Mouse (Mus musculus) CH12.LX (cell line): ENCODE data around the gene Smim15. TPM values are rescaled to one million over a fixed set of nuclear protein-coding genes. Genes with fewer than 3 reads are reported as not detected.

Source experiments
- DNase-seq: peaks from one replicate; pipeline ENCODE4 v3.0.0-alpha.2; 2013; ENCODE audit errors: extremely low read depth
- H3K27ac ChIP-seq: 2 replicates; pipeline ENCODE4 v1.5.1; 2012; ENCODE audit warnings: low read depth, mild to moderate bottlenecking, control low read depth, moderate library complexity; ENCODE audit not compliant: insufficient read depth
- H3K27me3 ChIP-seq: replicated peaks from 2 replicates; pipeline ENCODE3; 2012; ENCODE audit warnings: inconsistent platforms
- H3K36me3 ChIP-seq, 2 experiments: replicated peaks in 1 of 2; 2 replicates each; pipeline versions ENCODE3 to v1.6.1; 2012; ENCODE audit warnings: inconsistent platforms in 1 of 2, low read length in 1 of 2, mild to moderate bottlenecking in 1 of 2, mixed read lengths in 1 of 2, moderate library complexity in 1 of 2; ENCODE audit not compliant: control insufficient read depth in 1 of 2, insufficient read depth in 1 of 2
- H3K4me1 ChIP-seq, 2 experiments: 2 replicates each; pipeline ENCODE4 v1.6.1; 2012; ENCODE audit warnings: inconsistent platforms in 1 of 2, moderate library complexity in 1 of 2; ENCODE audit not compliant: insufficient read depth in 2 of 2, control insufficient read depth in 1 of 2
- H3K4me2 ChIP-seq: 2 replicates; pipeline ENCODE4 v1.6.1; 2012; ENCODE audit warnings: low read depth, mild to moderate bottlenecking, control low read depth; ENCODE audit not compliant: poor library complexity, insufficient read depth, severe bottlenecking
- H3K4me3 ChIP-seq, 3 experiments: fragments of 150-350 bp in 1 of 3; sonication (generic) in 1 of 3; replicated peaks in 1 of 3; 2 replicates each; pipeline versions ENCODE3 to v1.5.1; 2011 to 2012; ENCODE audit warnings: low read depth in 2 of 3, low read length in 2 of 3, mild to moderate bottlenecking in 2 of 3, moderate library complexity in 2 of 3, control low read depth in 1 of 3, improper control_type of control experiment in 1 of 3, inconsistent platforms in 1 of 3, mixed read lengths in 1 of 3; ENCODE audit not compliant: poor library complexity in 1 of 3
- H3K79me2 ChIP-seq: replicated peaks from 2 replicates; pipeline ENCODE4 v1.6.1; 2012; ENCODE audit warnings: mild to moderate bottlenecking, moderate library complexity; ENCODE audit not compliant: control insufficient read depth, poor library complexity, insufficient read depth, severe bottlenecking; ENCODE audit errors: extremely low read depth
- H3K9ac ChIP-seq: 2 replicates; pipeline ENCODE4 v1.6.1; 2012; ENCODE audit warnings: low read depth, mild to moderate bottlenecking, control low read depth, moderate library complexity; ENCODE audit not compliant: insufficient read depth
- H3K9me3 ChIP-seq: replicated peaks from 2 replicates; pipeline ENCODE3; 2012; ENCODE audit warnings: low read length, inconsistent platforms, mixed read lengths
- CHD2 ChIP-seq: IDR thresholded peaks from 2 replicates; pipeline ENCODE4 v1.6.1; 2011; ENCODE audit warnings: low read length, improper control_type of control experiment
- ELF1 ChIP-seq: IDR thresholded peaks from 2 replicates; pipeline ENCODE4 v1.6.1; 2014; ENCODE audit warnings: low read depth, mild to moderate bottlenecking, inconsistent platforms, low read length, improper control_type of control experiment
- EP300 ChIP-seq: IDR thresholded peaks from 2 replicates; pipeline ENCODE4 v1.6.1; 2011; ENCODE audit warnings: low read length, improper control_type of control experiment
- GABPA ChIP-seq: IDR thresholded peaks from 2 replicates; pipeline ENCODE4 v1.6.1; 2012; ENCODE audit warnings: low read depth, low read length, improper control_type of control experiment, inconsistent platforms; ENCODE audit not compliant: insufficient replicate concordance
- IRF4 ChIP-seq: IDR thresholded peaks from 2 replicates; pipeline ENCODE4 v1.6.1; 2014; ENCODE audit warnings: low read depth, mild to moderate bottlenecking, inconsistent platforms, low read length, improper control_type of control experiment
- JUN ChIP-seq: IDR thresholded peaks from 2 replicates; pipeline ENCODE4 v1.6.1; 2011; ENCODE audit warnings: low read depth, mild to moderate bottlenecking, low read length, improper control_type of control experiment, moderate library complexity; ENCODE audit not compliant: insufficient read depth
- JUND ChIP-seq: conservative IDR thresholded peaks from 2 replicates; pipeline ENCODE4 v1.6.1; 2011; ENCODE audit warnings: low read depth, low read length, improper control_type of control experiment
- KAT2A ChIP-seq: IDR thresholded peaks from 2 replicates; pipeline ENCODE4 v1.6.1; 2012; ENCODE audit warnings: low read length, improper control_type of control experiment, inconsistent platforms; ENCODE audit not compliant: insufficient replicate concordance
- MAX ChIP-seq: IDR thresholded peaks from 2 replicates; pipeline ENCODE4 v1.6.1; 2011; ENCODE audit warnings: low read length, improper control_type of control experiment
- MAZ ChIP-seq: IDR thresholded peaks from 2 replicates; pipeline ENCODE4 v1.6.1; 2012; ENCODE audit warnings: low read depth, mild to moderate bottlenecking, inconsistent platforms, low read length, improper control_type of control experiment, moderate library complexity
- MXI1 ChIP-seq: IDR thresholded peaks from 2 replicates; pipeline ENCODE4 v1.6.1; 2011; ENCODE audit warnings: mild to moderate bottlenecking, low read depth, low read length, improper control_type of control experiment
- MYC ChIP-seq: IDR thresholded peaks from 2 replicates; pipeline ENCODE4 v1.6.1; 2011; ENCODE audit warnings: low read depth, mild to moderate bottlenecking, improper control_type of control experiment, low read length
- NELFE ChIP-seq: IDR thresholded peaks from 2 replicates; pipeline ENCODE4 v1.6.1; 2011; ENCODE audit warnings: low read depth, low read length, improper control_type of control experiment
- NRF1 ChIP-seq: IDR thresholded peaks from 2 replicates; pipeline ENCODE4 v1.6.1; 2014; ENCODE audit warnings: low read depth, mild to moderate bottlenecking, inconsistent platforms, low read length, improper control_type of control experiment, moderate library complexity
- POLR2AphosphoS2 ChIP-seq: IDR thresholded peaks from 2 replicates; pipeline ENCODE4 v1.6.1; 2011; ENCODE audit warnings: low read depth, low read length, improper control_type of control experiment
- RCOR1 ChIP-seq: conservative IDR thresholded peaks from 2 replicates; pipeline ENCODE4 v1.6.1; 2012; ENCODE audit warnings: low read depth, mild to moderate bottlenecking, inconsistent platforms, low read length, improper control_type of control experiment
- SIN3A ChIP-seq: IDR thresholded peaks from 2 replicates; pipeline ENCODE4 v1.6.1; 2012; ENCODE audit warnings: low read length, improper control_type of control experiment, inconsistent platforms
- SMC3 ChIP-seq: IDR thresholded peaks from 2 replicates; pipeline ENCODE4 v1.6.1; 2011; ENCODE audit warnings: low read depth, low read length, improper control_type of control experiment
- TBP ChIP-seq: conservative IDR thresholded peaks from 2 replicates; pipeline ENCODE4 v1.6.1; 2011; ENCODE audit warnings: low read depth, low read length, improper control_type of control experiment
- USF2 ChIP-seq: conservative IDR thresholded peaks from 2 replicates; pipeline ENCODE4 v1.6.1; 2011; ENCODE audit warnings: low read depth, low read length, improper control_type of control experiment
- ZC3H11A ChIP-seq: IDR thresholded peaks from 2 replicates; pipeline ENCODE4 v1.6.1; 2012; ENCODE audit warnings: low read depth, mild to moderate bottlenecking, inconsistent platforms, low read length, improper control_type of control experiment
- ZKSCAN1 ChIP-seq: IDR thresholded peaks from 2 replicates; pipeline ENCODE4 v1.6.1; 2012; ENCODE audit warnings: low read depth, inconsistent platforms, low read length, improper control_type of control experiment, borderline replicate concordance
- ZMIZ1 ChIP-seq: IDR thresholded peaks from 2 replicates; pipeline ENCODE4 v1.6.1; 2012; ENCODE audit warnings: low read depth, mild to moderate bottlenecking, inconsistent platforms, low read length, improper control_type of control experiment
- ZNF384 ChIP-seq: IDR thresholded peaks from 2 replicates; pipeline ENCODE4 v1.6.1; 2012; ENCODE audit warnings: low read depth, low read length, improper control_type of control experiment, inconsistent platforms
- dilution Hi-C: fragments of 300-500 bp; cut with MboI; formaldehyde crosslinking; loops from 2 replicates; pipeline ENCODE4 v1.14.3; 2020; ENCODE audit warnings: low sequenced_read_pairs; ENCODE audit not compliant: extremely low pct_unique_long_range_greater_than_20kb, extremely low pct_ligation_motif_present
- in situ Hi-C: fragments of 300-500 bp; cut with MboI; formaldehyde crosslinking; loops from 3 replicates; pipeline ENCODE4 v1.14.3; 2019; ENCODE audit warnings: low sequenced_read_pairs, low pct_ligation_motif_present, low pct_unique_long_range_greater_than_20kb, mixed read lengths
- polyA plus RNA-seq: library from polyadenylated mRNA; unstranded; fragments of >175 nt; gene quantifications from 2 replicates; pipeline ENCODE4 v1.2.1, GENCODE M21; 2012; ENCODE audit warnings: low read depth; ENCODE audit not compliant: insufficient read length
- total RNA-seq, 2 experiments: library from RNA; depleted of rRNA; stranded (reverse); fragments of 300-350 nt in 1 of 2; fragments of >200 nt in 1 of 2; gene quantifications; 2 replicates each; pipeline ENCODE4 v1.2.3; 2012 to 2014

Smim15 gene
- total and polyA plus RNA-seq, 3 experiments, result 32.8 to 114 (median 62.8) TPM

DNA sequence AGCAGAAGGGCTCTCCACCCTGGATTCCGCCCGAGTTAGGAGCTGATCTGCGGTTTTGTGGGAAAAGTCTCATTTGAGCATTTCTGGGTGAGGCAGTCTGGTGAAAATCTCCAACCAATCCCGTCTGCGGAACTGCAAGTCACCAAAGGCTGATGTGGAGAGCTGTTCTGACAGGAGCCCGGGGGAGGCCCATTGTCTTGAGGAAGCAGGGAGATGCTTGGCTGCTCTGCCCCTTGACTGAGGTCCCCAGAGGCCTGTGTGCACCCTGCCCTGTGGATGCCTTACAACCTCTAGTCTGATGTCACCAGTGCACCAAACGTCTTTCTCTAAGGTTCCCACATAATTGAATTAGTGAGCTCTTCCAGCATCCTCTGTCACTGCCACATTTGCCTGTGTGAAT lies 49.0 kb upstream of the Smim15 start:
- Histone ChIP-seq H3K9me3 (no peaks in the 10 kb centered on the region), H3K4me2 (no peak overlapping the region), H3K9ac (no peak overlapping the region), H3K79me2 (no peaks in the 10 kb centered on the region), H3K27me3 (no peaks in the 10 kb centered on the region), H3K27ac (no peak overlapping the region), H3K36me3 (no peaks in the 10 kb centered on the region), H3K4me3 (no peak overlapping the region), H3K4me1 (peaks cover 2 to 10% of the 10 kb centered on the region in 2 experiments; a peak in 2 of 4 replicates)
- TF ChIP-seq MAZ (no peak), ELF1 (no peak), RCOR1 (no peak), NRF1 (no peak), JUN (no peak), ZKSCAN1 (no peak), EP300 (no peak), MYC (no peak), KAT2A (no peak), IRF4 (no peak), SMC3 (no peak), ZMIZ1 (no peak), GABPA (no peak), POLR2AphosphoS2 (no peak)
- peak; percentile 62 for DNase-seq
- in situ Hi-C loops, result no loop called here
- dilution Hi-C loops, result no loop called here

DNA sequence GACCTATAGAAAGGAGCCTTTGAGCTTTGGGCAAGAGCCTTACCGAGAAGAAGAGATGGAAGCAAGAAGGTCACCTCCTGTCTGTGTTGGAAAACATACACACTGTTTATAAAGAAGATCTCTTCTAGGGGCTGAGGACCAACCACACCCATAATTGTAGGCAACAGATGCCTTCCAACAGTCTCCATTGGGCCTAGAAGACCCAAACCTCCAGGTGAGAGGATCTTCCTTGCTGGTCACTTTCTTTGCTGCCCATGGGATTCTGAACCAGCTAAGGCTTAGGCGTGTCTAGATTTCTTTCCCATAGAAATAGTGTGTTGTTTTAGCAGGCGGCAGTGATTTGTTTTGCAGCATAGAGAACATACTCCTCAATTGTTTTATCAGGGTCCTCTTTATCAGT lies 47.9 kb upstream of the Smim15 start:
- Histone ChIP-seq H3K4me1 (peaks cover 2 to 10% of the 10 kb centered on the region in 2 experiments; a peak in 2 of 4 replicates), H3K36me3 (no peaks in the 10 kb centered on the region), H3K4me3 (no peak overlapping the region), H3K27me3 (no peaks in the 10 kb centered on the region), H3K9me3 (no peaks in the 10 kb centered on the region), H3K79me2 (no peaks in the 10 kb centered on the region), H3K4me2 (no peak overlapping the region), H3K27ac (no peak overlapping the region), H3K9ac (no peak overlapping the region)
- dilution Hi-C loops, result no loop called here
- in situ Hi-C loops, result no loop called here
- no peak for DNase-seq
- no peak for TF ChIP-seq ZC3H11A
- TF ChIP-seq MAX, result no peak
- TF ChIP-seq EP300, result no peak
- TF ChIP-seq CHD2, result no peak
- no peak for TF ChIP-seq MXI1
- no peak for TF ChIP-seq USF2
- TF ChIP-seq KAT2A, result no peak
- no peak for TF ChIP-seq SIN3A
- no peak for TF ChIP-seq ELF1
- no peak for TF ChIP-seq RCOR1
- TF ChIP-seq NELFE, result no peak
- TF ChIP-seq TBP, result no peak
- TF ChIP-seq POLR2AphosphoS2, result no peak
- no peak for TF ChIP-seq ZNF384
- no peak for TF ChIP-seq JUND
- TF ChIP-seq MAZ, result no peak
- no peak for TF ChIP-seq IRF4
